Mouse (Mus musculus): ENCODE measurements around the gene E2f8.

DNA sequence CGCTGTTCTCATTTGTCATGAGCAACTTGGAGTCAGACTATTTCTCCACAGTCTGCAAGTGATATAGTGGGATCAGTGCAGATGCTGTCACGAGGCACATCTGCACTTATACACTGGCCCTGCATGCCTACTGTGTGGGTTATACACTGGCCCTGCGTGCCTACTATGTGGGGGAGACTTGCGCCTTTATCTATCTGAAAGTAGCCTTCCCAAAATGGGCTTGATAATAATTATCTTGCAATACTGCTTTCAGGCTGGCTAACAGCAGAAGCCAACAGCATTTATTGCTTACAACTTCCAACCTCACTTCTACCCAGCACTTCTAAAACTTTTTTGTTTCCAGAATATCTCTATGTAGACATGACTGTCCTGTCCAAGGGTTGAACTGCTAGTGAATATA lies 19.6 kb downstream of the E2f8 start:
- TF ChIP-seq CTCF (IDR thresholded peaks at IDR 0.05; ENCODE audit: borderline replicate concordance, extremely low read depth, insufficient read depth, insufficient read length) = no peak
- no peak for TF ChIP-seq POLR2A (IDR thresholded peaks at IDR 0.05; ENCODE audit: borderline replicate concordance, extremely low read depth, insufficient read depth, insufficient read length, poor library complexity, severe bottlenecking)

Data from brain, embryonic 14.5 days (tissue).